Mouse (Mus musculus) T-helper 1 cell (primary cell): ENCODE data around the gene Dst.

ENCODE experiments used
- in situ Hi-C: fragments of 300-600 bp; cut with MboI, MseI; formaldehyde crosslinking; loops from one replicate; pipeline ENCODE4 v1.15.1; 2025; ENCODE audit warnings: high pct_unique_total_duplicates

Dst gene

GRCm38 (mm10) chr1:33927466-33927865 lies 19.4 kb downstream of the Dst start:
- in situ Hi-C loops: no loop called here

GRCm38 (mm10) chr1:33931791-33932190 lies 23.8 kb downstream of the Dst start:
- in situ Hi-C loops: no loop called here

GRCm38 (mm10) chr1:33932196-33932595 lies 24.2 kb downstream of the Dst start:
- in situ Hi-C loops: no loop called here

GRCm38 (mm10) chr1:33932845-33933499 lies 24.9 kb downstream of the Dst start:
- in situ Hi-C loops: no loop called here

- in situ Hi-C loops: no loop called here
Observed at GRCm38 (mm10) chr1:33935946-33936345, 27.9 kb downstream of the Dst start.

- in situ Hi-C loops: loop anchor here (5.0 kb wide), 1 partner anchor 857 kb away; no protein-coding TSS in a partner anchor
Observed at GRCm38 (mm10) chr1:33939828-33940227, 31.8 kb downstream of the Dst start.

GRCm38 (mm10) chr1:33940364-33940928 lies 32.4 kb downstream of the Dst start:
- in situ Hi-C loops: loop anchor here (5.0 kb wide), 1 partner anchor 857 kb away; no protein-coding TSS in a partner anchor

- in situ Hi-C loops: loop anchor here (5.0 kb wide), 1 partner anchor 855 kb away; no protein-coding TSS in a partner anchor
Observed at GRCm38 (mm10) chr1:33942638-33943037, 34.6 kb downstream of the Dst start.

GRCm38 (mm10) chr1:33943943-33944342 lies 35.9 kb downstream of the Dst start:
- in situ Hi-C loops: loop anchor here (5.0 kb wide), 1 partner anchor 853 kb away; no protein-coding TSS in a partner anchor

- in situ Hi-C loops: loop anchor here (5.0 kb wide), 1 partner anchor 852 kb away; no protein-coding TSS in a partner anchor
Observed at GRCm38 (mm10) chr1:33944977-33945750, 37.1 kb downstream of the Dst start.

GRCm38 (mm10) chr1:33945756-33946155 lies 37.7 kb downstream of the Dst start:
- in situ Hi-C loops: no loop called here

GRCm38 (mm10) chr1:33946601-33947395 lies 38.8 kb downstream of the Dst start:
- in situ Hi-C loops: no loop called here

GRCm38 (mm10) chr1:33947838-33948237 lies 39.8 kb downstream of the Dst start:
- in situ Hi-C loops: no loop called here

GRCm38 (mm10) chr1:33948511-33948910 lies 40.5 kb downstream of the Dst start:
- in situ Hi-C loops: no loop called here

GRCm38 (mm10) chr1:33955626-33956025 lies 47.6 kb downstream of the Dst start:
- in situ Hi-C loops: loop anchor here (10.0 kb wide), 1 partner anchor 631 kb away; no protein-coding TSS in a partner anchor

- in situ Hi-C loops: loop anchor here (10.0 kb wide), 1 partner anchor 106 kb away; no protein-coding TSS in a partner anchor
Observed at GRCm38 (mm10) chr1:33960439-33960838, 52.4 kb downstream of the Dst start.

GRCm38 (mm10) chr1:33964643-33965042 lies 56.6 kb downstream of the Dst start:
- in situ Hi-C loops: loop anchor here (5.0 to 10.0 kb wide), 2 partner anchors 72 to 110 kb away; no protein-coding TSS in a partner anchor

- in situ Hi-C loops: loop anchor here (5.0 to 10.0 kb wide), 2 partner anchors 74 to 111 kb away; no protein-coding TSS in a partner anchor
Observed at GRCm38 (mm10) chr1:33965824-33966223, 57.8 kb downstream of the Dst start.

- in situ Hi-C loops: loop anchor here (5.0 to 10.0 kb wide), 2 partner anchors 74 to 112 kb away; no protein-coding TSS in a partner anchor
Observed at GRCm38 (mm10) chr1:33966328-33966727, 58.3 kb downstream of the Dst start.

- in situ Hi-C loops: loop anchor here (5.0 to 10.0 kb wide), 2 partner anchors 75 to 112 kb away; no protein-coding TSS in a partner anchor
Observed at GRCm38 (mm10) chr1:33967206-33967605, 59.2 kb downstream of the Dst start.

- in situ Hi-C loops: loop anchor here (5.0 to 10.0 kb wide), 2 partner anchors 78 to 115 kb away; no protein-coding TSS in a partner anchor
Observed at GRCm38 (mm10) chr1:33969910-33970309, 61.9 kb downstream of the Dst start.
